Mouse (Mus musculus): ENCODE measurements around the gene Atad1. TPM values are rescaled to one million over a fixed set of nuclear protein-coding genes. Genes with fewer than 3 reads are reported as not detected.
A peak's percentile ranks its signal among the peaks of the same experiment; 100 is the strongest.

Gene Atad1
- polyA plus RNA-seq, 1 experiment from 2014 or later: 110 TPM

DNA sequence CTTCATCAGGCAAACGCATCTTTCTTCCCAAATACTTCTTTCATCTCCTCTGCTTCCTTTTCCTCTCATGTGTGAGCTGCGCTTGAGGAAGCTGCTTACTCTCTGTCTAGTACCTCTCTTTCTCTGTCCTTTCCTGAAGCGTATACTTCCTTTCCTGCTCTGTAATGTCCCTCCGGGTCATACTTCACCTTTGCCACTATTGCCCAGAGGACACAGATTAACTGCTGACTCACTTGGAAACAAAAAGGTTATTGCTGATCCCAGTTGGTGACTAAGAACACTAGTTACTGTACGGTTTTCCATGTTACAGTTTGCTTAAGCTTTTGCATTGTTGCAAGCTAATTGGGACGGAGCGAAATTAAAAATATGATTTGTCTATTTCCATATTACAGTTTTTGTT, 1.7 kb downstream of the Atad1 start:
- ATAC-seq (replicated peaks): no peak
- WGBS: 90% methylated on average over 7 of the region's 7 CpGs
- H3K36me3 ChIP-seq (replicated peaks): no peaks in the 10 kb centered on the region

DNA sequence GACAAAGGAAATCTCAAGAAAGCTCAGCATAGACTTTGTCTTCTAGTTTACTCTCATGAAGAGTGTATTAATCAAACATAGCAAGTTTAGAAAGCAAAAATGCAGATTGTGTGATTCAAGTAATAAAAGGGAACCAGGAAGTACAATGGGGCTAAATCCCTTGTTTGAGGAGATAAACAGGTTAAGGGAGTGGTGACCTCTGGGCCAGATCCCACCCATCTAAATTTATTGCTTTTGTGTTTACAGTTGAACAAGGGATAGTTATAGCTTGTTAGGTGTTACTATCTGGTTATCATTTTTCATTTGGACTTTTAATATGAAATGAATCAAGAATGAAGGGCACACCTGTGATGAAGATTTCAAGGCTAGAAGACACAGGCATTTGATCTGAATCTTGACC, 6.7 kb downstream of the Atad1 start:
- H3K9ac ChIP-seq: no peak overlapping the region
- H3K4me1 ChIP-seq: no peaks in the 10 kb centered on the region
- H3K9me3 ChIP-seq: no peaks in the 10 kb centered on the region
- no peak overlapping the region for H3K4me2 ChIP-seq
- no peak overlapping the region for H3K27ac ChIP-seq
- H3K4me3 ChIP-seq: no peak overlapping the region
- no peak for ATAC-seq (replicated peaks)
- H3K36me3 ChIP-seq (replicated peaks): no peaks in the 10 kb centered on the region
- no peaks in the 10 kb centered on the region for H3K27me3 ChIP-seq (replicated peaks)

More for the DNA sequence above, 1.7 kb downstream of the Atad1 start:
- no peak overlapping the region for H3K4me2 ChIP-seq
- H3K4me1 ChIP-seq: no peaks in the 10 kb centered on the region
- H3K9me3 ChIP-seq: no peaks in the 10 kb centered on the region
- no peak overlapping the region for H3K4me3 ChIP-seq
- H3K27ac ChIP-seq: no peak overlapping the region
- no peak overlapping the region for H3K9ac ChIP-seq
- H3K27me3 ChIP-seq (replicated peaks): no peaks in the 10 kb centered on the region

DNA sequence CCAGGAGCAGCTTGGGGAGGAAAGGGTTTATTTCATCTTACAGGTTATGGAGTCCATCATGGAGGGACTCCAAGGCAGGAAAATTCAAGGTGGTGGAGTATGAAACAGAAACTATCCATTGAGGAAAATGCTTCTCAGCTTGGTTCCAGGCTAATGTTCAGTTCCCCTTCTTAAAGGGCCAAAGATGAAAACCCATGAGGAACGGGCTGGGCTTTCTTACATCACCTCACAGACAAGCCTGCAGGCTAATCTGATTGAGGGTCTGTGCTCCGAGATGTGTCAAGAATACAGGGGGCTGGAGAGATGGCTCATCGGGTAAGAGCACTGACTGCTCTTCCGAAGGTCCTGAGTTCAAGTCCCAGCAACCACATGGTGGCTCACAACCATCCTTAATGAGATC, 9.8 kb downstream of the Atad1 start:
- Histone ChIP-seq H3K4me1 (peaks cover 14% of the 10 kb centered on the region), H3K9ac (no peak overlapping the region), H3K36me3 (replicated peaks) (no peaks in the 10 kb centered on the region), H3K4me2 (no peak overlapping the region), H3K9me3 (no peaks in the 10 kb centered on the region), H3K4me3 (no peak overlapping the region), H3K27ac (no peak overlapping the region), H3K27me3 (replicated peaks) (no peaks in the 10 kb centered on the region)
- no peak for ATAC-seq (replicated peaks)
- WGBS: 88% methylated on average over 4 of the region's 4 CpGs

DNA sequence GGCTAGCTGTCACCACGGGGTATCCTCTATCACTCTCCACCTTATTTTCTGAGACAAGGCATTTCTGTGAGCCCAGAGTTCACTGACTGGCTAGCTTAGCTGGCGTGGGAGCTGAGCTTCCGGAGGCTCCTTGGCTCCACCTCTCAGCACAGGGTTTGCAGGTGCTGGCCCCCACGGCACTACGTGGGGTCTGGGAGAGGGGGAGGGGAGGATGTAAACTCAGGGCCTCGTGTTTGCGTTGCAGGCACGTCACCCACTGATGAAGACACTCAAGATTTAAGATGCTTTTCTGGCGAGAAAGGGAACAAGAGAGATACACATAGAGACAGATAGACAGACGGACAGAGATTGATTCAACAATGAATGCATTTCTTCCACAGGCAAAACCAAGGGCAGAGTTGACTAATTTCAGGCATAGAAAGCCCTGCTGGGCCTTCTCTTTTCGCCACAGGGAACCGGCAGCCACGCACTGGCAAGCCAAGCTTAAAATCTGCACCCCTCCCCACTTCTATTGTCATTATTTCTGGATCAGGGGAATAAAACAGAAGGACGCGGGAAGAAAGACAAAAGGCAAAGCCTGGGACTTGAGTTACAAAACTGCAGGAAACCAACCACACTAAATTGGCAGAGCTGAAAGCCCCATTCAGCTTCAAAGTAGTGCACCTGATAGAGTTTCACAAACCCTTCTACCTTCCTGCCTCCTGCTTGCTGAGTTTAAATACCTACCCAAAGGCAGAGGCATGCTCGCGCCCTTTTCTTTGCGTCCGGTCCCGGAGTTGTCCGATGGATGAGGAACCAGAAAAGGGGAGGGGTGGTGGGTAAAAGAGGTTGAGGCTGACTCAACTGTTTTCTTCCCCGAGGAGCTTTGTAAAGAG, 12.9 kb downstream of the Atad1 start:
- Histone ChIP-seq H3K4me2 (peak overlapping the region; percentile 48), H3K4me3 (peak overlapping the region; percentile 25), H3K27me3 (replicated peaks) (no peaks in the 10 kb centered on the region), H3K36me3 (replicated peaks) (no peaks in the 10 kb centered on the region), H3K9ac (peak overlapping the region; percentile 21), H3K27ac (no peak overlapping the region), H3K4me1 (peaks cover 14% of the 10 kb centered on the region), H3K9me3 (no peaks in the 10 kb centered on the region)
- 2% methylated on average over 22 of the region's 22 CpGs for WGBS
- ATAC-seq (replicated peaks): peak; percentile 76; the same call in 1 of the 2 replicates

DNA sequence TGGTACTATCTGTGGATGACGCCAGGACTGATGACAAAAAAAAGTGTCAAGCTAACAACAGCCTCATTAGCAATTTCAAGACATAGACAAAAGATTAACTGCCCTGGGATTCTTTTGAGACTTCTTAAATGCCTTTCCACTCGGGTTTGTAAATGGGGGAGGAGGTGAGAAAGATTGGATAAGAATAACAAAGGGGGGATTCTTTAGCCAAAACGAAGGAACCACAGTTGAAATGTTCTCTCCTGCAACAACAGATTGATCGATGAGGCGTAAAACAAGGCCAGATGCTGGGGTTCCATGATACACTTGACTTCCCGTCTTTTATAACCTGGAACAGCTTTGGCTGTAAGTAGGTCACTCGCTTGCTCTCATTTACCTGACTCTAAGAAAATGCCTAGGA, 15.8 kb downstream of the Atad1 start:
- peaks cover 14% of the 10 kb centered on the region for H3K4me1 ChIP-seq
- no peaks in the 10 kb centered on the region for H3K27me3 ChIP-seq (replicated peaks)
- H3K4me2 ChIP-seq: no peak overlapping the region
- H3K9ac ChIP-seq: no peak overlapping the region
- WGBS: 15% methylated on average over 7 of the region's 7 CpGs
- no peaks in the 10 kb centered on the region for H3K36me3 ChIP-seq (replicated peaks)
- H3K9me3 ChIP-seq: no peaks in the 10 kb centered on the region
- no peak for ATAC-seq (replicated peaks)
- no peak overlapping the region for H3K4me3 ChIP-seq
- no peak overlapping the region for H3K27ac ChIP-seq

DNA sequence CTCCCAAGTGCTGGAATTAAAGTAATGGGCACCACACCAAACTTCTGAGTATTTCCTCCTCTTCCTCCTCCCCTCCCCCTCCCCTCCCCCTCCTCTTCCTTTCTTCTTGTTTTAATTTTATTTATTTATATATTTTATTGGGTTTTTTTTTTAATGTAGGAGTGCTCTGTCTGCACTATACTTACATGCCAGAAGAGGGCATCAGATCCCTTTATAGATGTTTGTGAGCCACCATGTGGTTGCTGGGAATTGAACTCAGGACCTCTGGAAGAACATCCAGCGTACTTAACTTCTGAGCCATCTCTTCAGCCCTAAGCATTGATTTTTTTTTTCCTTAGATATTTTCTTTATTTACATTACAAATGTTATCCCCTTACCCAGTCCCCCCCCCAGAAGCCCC, 19.3 kb downstream of the Atad1 start:
- WGBS: 100% methylated on average over 1 of the region's 1 CpGs
- ATAC-seq (replicated peaks): no peak

DNA sequence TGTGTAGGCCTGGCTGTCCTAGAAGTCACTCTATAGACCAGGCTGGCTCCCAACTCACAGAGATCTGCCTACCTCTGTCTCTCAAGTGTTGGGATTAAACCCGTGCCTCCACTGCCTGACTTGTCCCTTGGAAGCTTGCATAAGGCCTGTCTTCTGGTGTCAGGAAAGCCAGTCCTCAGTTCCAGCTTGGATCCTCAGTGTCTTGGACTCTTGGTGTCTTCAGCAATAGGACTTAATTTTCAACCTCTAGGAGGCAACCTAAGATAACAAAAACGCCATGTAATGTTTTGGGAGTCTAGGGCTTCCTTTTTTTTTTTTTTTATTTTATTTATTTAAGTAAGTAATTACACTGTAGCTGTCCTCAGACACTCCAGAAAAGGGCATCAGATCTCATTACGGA, 22.0 kb downstream of the Atad1 start:
- ATAC-seq (replicated peaks): no peak
- H3K4me2 ChIP-seq: no peak overlapping the region
- H3K27ac ChIP-seq: no peak overlapping the region
- no peaks in the 10 kb centered on the region for H3K36me3 ChIP-seq (replicated peaks)
- H3K4me1 ChIP-seq: peaks cover 8% of the 10 kb centered on the region; the same call in 1 of the 2 replicates
- WGBS: 77% methylated on average over 3 of the region's 3 CpGs
- no peaks in the 10 kb centered on the region for H3K27me3 ChIP-seq (replicated peaks)
- no peaks in the 10 kb centered on the region for H3K9me3 ChIP-seq
- H3K9ac ChIP-seq: no peak overlapping the region
- no peak overlapping the region for H3K4me3 ChIP-seq

More for the DNA sequence above, 19.3 kb downstream of the Atad1 start:
- Histone ChIP-seq H3K36me3 (replicated peaks) (no peaks in the 10 kb centered on the region), H3K4me2 (no peak overlapping the region), H3K9me3 (no peaks in the 10 kb centered on the region), H3K4me3 (no peak overlapping the region), H3K9ac (no peak overlapping the region), H3K27ac (no peak overlapping the region), H3K4me1 (no peaks in the 10 kb centered on the region), H3K27me3 (replicated peaks) (no peaks in the 10 kb centered on the region)

DNA sequence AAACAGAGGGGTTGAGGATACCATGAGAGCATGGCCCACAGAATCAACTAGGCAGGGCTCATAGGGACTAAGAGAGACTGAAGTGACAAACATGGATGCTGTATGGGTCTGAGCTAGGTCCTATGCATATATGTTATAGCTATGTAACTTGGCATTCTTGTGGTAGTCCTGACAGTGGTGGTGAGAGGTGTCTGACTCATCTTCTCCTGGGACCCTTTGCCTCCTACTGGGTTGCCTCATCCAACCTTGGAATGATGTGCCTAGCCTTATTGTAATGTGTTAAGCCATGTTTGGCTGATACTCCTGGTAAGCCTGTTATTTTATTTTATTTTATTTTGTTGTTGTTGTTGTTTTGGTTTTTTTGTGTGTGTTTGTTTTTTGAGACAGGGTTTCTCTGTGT, 23.9 kb downstream of the Atad1 start:
- H3K4me2 ChIP-seq: no peak overlapping the region
- no peak overlapping the region for H3K27ac ChIP-seq
- no peaks in the 10 kb centered on the region for H3K9me3 ChIP-seq
- no peak overlapping the region for H3K4me3 ChIP-seq
- H3K4me1 ChIP-seq: peaks cover 16% of the 10 kb centered on the region
- no peaks in the 10 kb centered on the region for H3K27me3 ChIP-seq (replicated peaks)
- no peaks in the 10 kb centered on the region for H3K36me3 ChIP-seq (replicated peaks)
- ATAC-seq (replicated peaks): no peak
- H3K9ac ChIP-seq: no peak overlapping the region

DNA sequence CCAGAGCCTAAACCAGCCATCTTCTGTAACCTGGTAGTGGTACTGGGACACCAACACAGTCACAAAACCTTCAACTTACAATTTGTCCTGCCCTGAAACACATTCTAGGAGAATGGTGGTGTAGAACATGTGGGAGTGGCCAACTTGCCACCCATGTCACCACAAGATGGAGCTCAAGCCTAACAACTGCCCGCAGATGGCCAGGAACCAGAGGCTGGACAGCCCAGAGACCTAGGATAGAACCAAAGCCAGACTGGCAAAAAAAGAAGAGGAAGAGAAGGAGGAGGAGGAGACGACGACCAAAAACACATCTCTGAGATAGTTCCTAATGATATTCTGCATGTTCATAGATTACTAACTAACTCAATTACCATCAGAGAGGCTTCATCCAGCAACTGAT, 24.4 kb downstream of the Atad1 start:
- Histone ChIP-seq H3K9ac (no peak overlapping the region), H3K4me2 (no peak overlapping the region), H3K9me3 (no peaks in the 10 kb centered on the region), H3K27me3 (replicated peaks) (no peaks in the 10 kb centered on the region), H3K4me3 (no peak overlapping the region), H3K4me1 (peaks cover 21% of the 10 kb centered on the region), H3K27ac (no peak overlapping the region), H3K36me3 (replicated peaks) (no peaks in the 10 kb centered on the region)
- 3% methylated on average over 3 of the region's 3 CpGs for WGBS
- ATAC-seq (replicated peaks): no peak

DNA sequence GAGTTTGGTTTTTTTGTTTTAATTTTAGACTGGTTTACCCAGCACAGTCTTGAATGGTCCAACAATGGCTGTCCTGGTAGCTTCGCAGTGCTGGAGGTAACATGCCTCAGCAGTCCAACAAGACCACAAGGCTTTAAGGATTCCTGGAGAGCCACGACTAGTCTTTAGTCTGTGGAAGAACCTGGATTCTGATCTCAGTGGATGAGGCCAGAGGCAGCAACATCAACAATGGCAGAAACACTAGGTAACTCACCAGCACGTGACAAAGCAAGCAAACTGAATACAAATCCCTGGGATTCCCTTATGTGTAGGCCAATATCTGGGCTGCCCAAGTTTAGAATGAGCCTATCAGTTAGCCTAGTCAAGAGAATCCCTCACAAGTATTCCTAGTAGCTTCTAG, 26.1 kb downstream of the Atad1 start:
- no peak for ATAC-seq (replicated peaks)
- Histone ChIP-seq H3K9me3 (no peaks in the 10 kb centered on the region), H3K9ac (no peak overlapping the region), H3K4me3 (no peak overlapping the region), H3K4me1 (peaks cover 21% of the 10 kb centered on the region), H3K27me3 (replicated peaks) (no peaks in the 10 kb centered on the region), H3K27ac (no peak overlapping the region), H3K4me2 (no peak overlapping the region; the same call in 1 of the 2 replicates), H3K36me3 (replicated peaks) (no peaks in the 10 kb centered on the region)
- 67% methylated on average over 3 of the region's 3 CpGs for WGBS

DNA sequence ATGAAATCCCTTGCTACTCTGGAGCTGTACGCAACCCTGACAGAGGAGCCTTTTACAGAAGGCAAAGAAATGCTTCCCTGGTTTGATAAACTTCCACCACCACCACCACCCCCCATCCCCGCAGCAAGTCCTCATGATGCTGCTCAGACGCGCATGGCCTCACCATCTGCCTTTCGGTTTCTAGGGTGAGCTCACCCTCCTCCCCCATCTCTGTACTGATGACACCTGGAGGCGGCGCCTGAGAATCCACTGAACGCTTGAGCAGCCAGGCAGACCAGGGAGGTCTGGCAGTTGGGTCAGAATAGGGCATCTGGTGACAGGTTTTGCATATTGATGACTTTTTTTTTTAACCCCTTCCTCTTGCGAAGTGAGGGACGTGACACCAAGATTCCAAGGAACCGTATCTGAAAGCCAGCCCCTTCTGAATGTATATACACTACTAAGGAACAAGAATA, 27.0 kb downstream of the Atad1 start:
- Histone ChIP-seq H3K9ac (peak overlapping the region; percentile 96), H3K4me2 (peak overlapping the region; percentile 68), H3K9me3 (no peaks in the 10 kb centered on the region), H3K4me3 (peak overlapping the region; percentile 70), H3K27ac (peak overlapping the region; percentile 93), H3K4me1 (peaks cover 21% of the 10 kb centered on the region), H3K36me3 (replicated peaks) (no peaks in the 10 kb centered on the region), H3K27me3 (replicated peaks) (no peaks in the 10 kb centered on the region)
- ATAC-seq (replicated peaks): peak; percentile 93
- 0% methylated on average over 11 of the region's 11 CpGs for WGBS

DNA sequence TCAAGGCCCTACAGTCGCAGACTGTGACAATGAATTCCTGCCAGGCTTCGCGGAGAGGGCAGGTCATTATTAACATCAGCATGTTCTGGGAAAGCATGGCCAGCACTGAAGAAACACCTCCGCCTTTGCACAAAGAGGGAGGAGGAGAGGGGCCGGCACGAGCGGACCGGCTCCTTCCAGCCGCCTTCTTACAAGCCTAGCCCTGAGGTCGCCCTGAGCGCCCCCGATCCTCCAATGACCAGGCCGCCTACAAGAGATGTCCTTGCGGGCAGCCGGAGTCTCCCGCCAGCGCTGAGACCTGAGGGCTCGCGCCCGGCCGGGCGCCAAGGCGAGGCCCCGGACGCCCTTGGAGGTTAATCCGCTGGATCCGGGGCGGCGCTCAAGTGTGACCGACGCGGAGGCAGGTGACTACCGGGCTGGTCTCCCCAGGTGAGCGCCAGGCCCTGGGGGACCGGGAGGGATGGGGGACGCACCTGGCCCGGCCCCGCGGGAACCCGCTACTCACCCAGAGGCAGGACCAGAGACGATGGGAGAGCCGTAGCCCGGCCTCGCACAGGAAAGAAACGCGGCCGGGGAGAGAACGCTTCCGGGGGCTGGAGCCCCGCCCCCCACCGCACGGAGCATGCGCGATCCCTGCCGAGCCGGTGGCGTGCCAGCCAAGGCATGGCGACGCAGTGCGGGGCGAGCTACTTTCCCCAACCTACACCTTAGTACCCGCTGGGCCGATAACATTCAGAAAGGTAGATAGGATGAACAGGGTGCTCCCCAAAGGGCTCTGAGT, 27.6 kb downstream of the Atad1 start:
- no peaks in the 10 kb centered on the region for H3K36me3 ChIP-seq (replicated peaks)
- H3K9ac ChIP-seq: peak overlapping the region; percentile 96
- ATAC-seq (replicated peaks): peak; percentile 98
- peaks cover 21% of the 10 kb centered on the region for H3K4me1 ChIP-seq
- no peaks in the 10 kb centered on the region for H3K9me3 ChIP-seq
- under 1% methylated on average over 63 of the region's 63 CpGs for WGBS
- peak overlapping the region; percentile 68 for H3K4me2 ChIP-seq
- peak overlapping the region; percentile 70 for H3K4me3 ChIP-seq
- peak overlapping the region; percentile 93 for H3K27ac ChIP-seq
- no peaks in the 10 kb centered on the region for H3K27me3 ChIP-seq (replicated peaks)
